Mouse (Mus musculus) lung, postnatal 0 days (tissue): ENCODE data around the gene Notch3. TPM values are rescaled to one million over a fixed set of nuclear protein-coding genes. Genes with fewer than 3 reads are reported as not detected.
"Not testable (repeated sequence)": the region's sequence is repeated elsewhere in the genome, so short reads cannot be mapped to it uniquely, and the experiment has no call there.

Source experiments
- ATAC-seq: fragments of 200-750 bp; cut with Nextera tagmentation; 2 replicates; pipeline ENCODE4 v1.8.0; 2017; ENCODE audit warnings: moderate library complexity
- DNase-seq: peaks from one replicate; pipeline ENCODE4 v3.0.0-alpha.2; 2016; ENCODE audit warnings: low spot score
- H3K27ac ChIP-seq: fragments of 300-500 bp; sonication (generic); 2 replicates; pipeline ENCODE4 v1.5.1; 2014; ENCODE audit warnings: antibody characterized with exemption, mild to moderate bottlenecking, low read length, mixed read lengths
- H3K27me3 ChIP-seq: fragments of 300-500 bp; sonication (generic); replicated peaks from 2 replicates; pipeline ENCODE4 v1.6.1; 2014; ENCODE audit warnings: low read length, mixed read lengths; ENCODE audit not compliant: insufficient read depth
- H3K36me3 ChIP-seq: fragments of 300-500 bp; sonication (generic); 2 replicates; pipeline ENCODE4 v1.6.1; 2014; ENCODE audit warnings: low read length, mixed read lengths; ENCODE audit not compliant: insufficient read depth
- H3K4me1 ChIP-seq: fragments of 300-500 bp; sonication (generic); 2 replicates; pipeline ENCODE4 v1.6.1; 2014; ENCODE audit warnings: antibody characterized with exemption, low read depth, low read length, mixed read lengths; ENCODE audit not compliant: insufficient read depth
- H3K4me2 ChIP-seq: fragments of 300-500 bp; sonication (generic); replicated peaks from 2 replicates; pipeline ENCODE4 v1.6.1; 2014; ENCODE audit warnings: low read depth, mild to moderate bottlenecking, low read length, moderate library complexity, mixed read lengths
- H3K4me3 ChIP-seq: fragments of 300-500 bp; sonication (generic); 2 replicates; pipeline ENCODE4 v1.5.1; 2014; ENCODE audit warnings: low read depth, low read length
- H3K9ac ChIP-seq: fragments of 300-500 bp; sonication (generic); replicated peaks from 2 replicates; pipeline ENCODE4 v1.6.1; 2014; ENCODE audit warnings: low read depth, mild to moderate bottlenecking
- H3K9me3 ChIP-seq: fragments of 300-500 bp; sonication (generic); 2 replicates; pipeline ENCODE4 v1.6.1; 2016; ENCODE audit warnings: low read length, mixed read lengths
- CTCF ChIP-seq: IDR thresholded peaks from 2 replicates; pipeline ENCODE4 v1.5.1; 2016; ENCODE audit warnings: antibody characterized with exemption, mild to moderate bottlenecking
- EP300 ChIP-seq: IDR thresholded peaks from 2 replicates; pipeline ENCODE4 v1.6.1; 2016; ENCODE audit warnings: antibody characterized with exemption, mild to moderate bottlenecking, control low read depth
- WGBS: fragments of 180-500 bp; shearing (Covaris S2); extraction: QIAGEN DNeasy Blood & Tissue Kit; methylation state at CpG from one replicate; pipeline ENCODE4 v1.1.7; 2014; 5-methylcytosine and 5-hydroxymethylcytosine counted together
- polyA plus RNA-seq: library from polyadenylated mRNA; unstranded; fragments of >200 nt; fragmentation: Nextera tagmentation; extraction: Ambion mirVana; gene quantifications from 2 replicates; pipeline ENCODE4 v1.2.1, GENCODE M21; 2015

Notch3 gene
- polyA plus RNA-seq, 1 experiment from 2014 or later: 8.3 TPM

- Histone ChIP-seq H3K4me2 (peak overlapping the region; percentile 71; the same call in 1 of the 2 replicates), H3K36me3 (no peaks in the 10 kb centered on the region), H3K27ac (no peak overlapping the region), H3K4me3 (peak overlapping the region; percentile 29; the same call in 1 of the 2 replicates), H3K27me3 (no peaks in the 10 kb centered on the region), H3K9me3 (no peaks in the 10 kb centered on the region), H3K4me1 (peaks cover 3% of the 10 kb centered on the region; the same call in 1 of the 2 replicates), H3K9ac (no peak overlapping the region)
- 34% methylated on average over 8 of the region's 8 CpGs for WGBS
- DNase-seq (no peak), ATAC-seq (no peak)
- no peak for TF ChIP-seq EP300
- TF ChIP-seq CTCF: no peak
These were observed 67.1 kb downstream of the Notch3 start for GRCm38 (mm10) chr17:32099574-32099942.

GRCm38 (mm10) chr17:32098905-32099304 lies 67.7 kb downstream of the Notch3 start:
- not testable (repeated sequence) for H3K4me1 ChIP-seq, ATAC-seq, H3K4me3 ChIP-seq, H3K9ac ChIP-seq, H3K9me3 ChIP-seq, H3K36me3 ChIP-seq, H3K4me2 ChIP-seq, H3K27ac ChIP-seq, DNase-seq, H3K27me3 ChIP-seq
- 82% methylated on average over 5 of the region's 6 CpGs for WGBS

GRCm38 (mm10) chr17:32097676-32098075 lies 69.0 kb downstream of the Notch3 start:
- no peak for ATAC-seq
- H3K4me2 ChIP-seq: no peak overlapping the region
- DNase-seq: no peak
- no peak overlapping the region for H3K9ac ChIP-seq
- no peaks in the 10 kb centered on the region for H3K9me3 ChIP-seq
- H3K4me1 ChIP-seq: peaks cover 3% of the 10 kb centered on the region; the same call in 1 of the 2 replicates
- H3K27me3 ChIP-seq: no peaks in the 10 kb centered on the region
- WGBS: 78% methylated on average over 1 of the region's 1 CpGs
- TF ChIP-seq EP300: no peak
- TF ChIP-seq CTCF: no peak
- no peak overlapping the region for H3K27ac ChIP-seq
- no peaks in the 10 kb centered on the region for H3K36me3 ChIP-seq
- no peak overlapping the region for H3K4me3 ChIP-seq

- Histone ChIP-seq H3K9ac (no peak overlapping the region), H3K4me1 (no peaks in the 10 kb centered on the region), H3K4me2 (no peak overlapping the region), H3K9me3 (no peaks in the 10 kb centered on the region), H3K27me3 (no peaks in the 10 kb centered on the region), H3K36me3 (no peaks in the 10 kb centered on the region), H3K4me3 (no peak overlapping the region), H3K27ac (no peak overlapping the region)
- DNase-seq (no peak), ATAC-seq (no peak)
- TF ChIP-seq EP300: no peak
- peak; percentile 29; the same call in 1 of the 2 replicates for TF ChIP-seq CTCF
- 81% methylated on average over 5 of the region's 5 CpGs for WGBS
These were observed 73.8 kb downstream of the Notch3 start for GRCm38 (mm10) chr17:32092895-32093294.

GRCm38 (mm10) chr17:32092241-32092619 lies 74.4 kb downstream of the Notch3 start:
- ATAC-seq: no peak
- Histone ChIP-seq H3K36me3 (no peaks in the 10 kb centered on the region), H3K4me1 (no peaks in the 10 kb centered on the region), H3K4me3 (no peak overlapping the region), H3K27ac (no peak overlapping the region), H3K9me3 (no peaks in the 10 kb centered on the region), H3K27me3 (no peaks in the 10 kb centered on the region), H3K4me2 (no peak overlapping the region), H3K9ac (no peak overlapping the region)
- WGBS: 72% methylated on average over 1 of the region's 1 CpGs
- no peak for DNase-seq
- TF ChIP-seq EP300 (no peak), CTCF (no peak)

- 8% methylated on average over 12 of the region's 16 CpGs for WGBS
- peak overlapping the region; percentile 33; the same call in 1 of the 2 replicates for H3K27ac ChIP-seq
- not testable (repeated sequence) for H3K9ac ChIP-seq, H3K4me1 ChIP-seq, H3K9me3 ChIP-seq, H3K27me3 ChIP-seq, H3K36me3 ChIP-seq
- H3K4me2 ChIP-seq: peak overlapping the region; percentile 50
- ATAC-seq (peak; percentile 97), DNase-seq (peak; percentile 95)
- H3K4me3 ChIP-seq: peak overlapping the region; percentile 18
These were observed 75.0 kb downstream of the Notch3 start for GRCm38 (mm10) chr17:32091364-32092240.
